Mouse (Mus musculus) cerebellum, postnatal 14 days (tissue): ENCODE results near the gene Abtb2.
A peak's percentile ranks its signal among the peaks of the same experiment; 100 is the strongest.

Experiments used
- DNase-seq, 2 experiments: peaks; one replicate each; pipeline ENCODE4 v3.0.0; 2021; ENCODE audit warnings: mixed read lengths in 2 of 2

The Abtb2 gene

GRCm38 (mm10) chr2:103586423-103586822, 20.3 kb downstream of the Abtb2 start:
- no peak for DNase-seq

DNA sequence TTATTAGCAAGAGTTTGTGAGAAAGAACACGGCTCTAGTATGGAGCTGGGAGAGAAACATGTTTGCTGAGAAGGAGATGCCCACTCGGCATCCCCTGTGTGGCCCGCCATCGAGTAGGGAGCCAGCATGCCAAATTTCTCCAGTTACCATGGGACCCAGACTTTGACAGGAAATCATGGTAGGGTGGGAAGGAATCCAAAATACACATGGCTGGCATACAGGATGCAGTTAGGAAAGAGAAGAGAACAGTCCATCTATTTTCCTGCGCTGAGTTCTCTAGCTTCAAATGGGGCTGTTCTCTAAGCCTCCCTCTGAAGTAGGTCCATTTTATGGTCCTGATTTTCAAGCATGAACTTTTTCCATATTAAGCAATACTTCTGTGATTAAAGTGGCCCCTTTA, 22.7 kb downstream of the Abtb2 start:
- DNase-seq, result peak; percentile 43 to 52

DNA sequence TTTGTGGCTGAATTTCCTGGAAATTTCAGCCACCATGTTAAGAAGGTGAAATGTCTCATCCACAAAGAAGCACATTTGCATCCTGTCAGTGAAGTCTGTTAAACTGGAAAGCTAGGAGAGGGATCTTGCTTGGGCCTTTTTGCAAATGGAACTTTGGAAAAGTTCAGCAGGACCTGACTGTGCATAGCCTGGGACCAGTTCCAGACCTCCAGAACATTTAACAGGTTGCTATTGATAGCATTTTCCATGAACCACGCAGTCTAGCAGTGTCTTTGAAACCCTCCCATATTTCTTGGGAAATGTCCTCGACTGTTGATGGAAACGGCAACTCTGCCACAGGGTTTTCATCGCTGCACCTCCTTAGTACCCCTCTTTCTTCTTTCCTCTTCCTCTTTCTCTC, 23.3 kb downstream of the Abtb2 start:
- DNase-seq, result no peak

GRCm38 (mm10) chr2:103590645-103591044, 24.5 kb downstream of the Abtb2 start:
- DNase-seq, result no peak

DNA sequence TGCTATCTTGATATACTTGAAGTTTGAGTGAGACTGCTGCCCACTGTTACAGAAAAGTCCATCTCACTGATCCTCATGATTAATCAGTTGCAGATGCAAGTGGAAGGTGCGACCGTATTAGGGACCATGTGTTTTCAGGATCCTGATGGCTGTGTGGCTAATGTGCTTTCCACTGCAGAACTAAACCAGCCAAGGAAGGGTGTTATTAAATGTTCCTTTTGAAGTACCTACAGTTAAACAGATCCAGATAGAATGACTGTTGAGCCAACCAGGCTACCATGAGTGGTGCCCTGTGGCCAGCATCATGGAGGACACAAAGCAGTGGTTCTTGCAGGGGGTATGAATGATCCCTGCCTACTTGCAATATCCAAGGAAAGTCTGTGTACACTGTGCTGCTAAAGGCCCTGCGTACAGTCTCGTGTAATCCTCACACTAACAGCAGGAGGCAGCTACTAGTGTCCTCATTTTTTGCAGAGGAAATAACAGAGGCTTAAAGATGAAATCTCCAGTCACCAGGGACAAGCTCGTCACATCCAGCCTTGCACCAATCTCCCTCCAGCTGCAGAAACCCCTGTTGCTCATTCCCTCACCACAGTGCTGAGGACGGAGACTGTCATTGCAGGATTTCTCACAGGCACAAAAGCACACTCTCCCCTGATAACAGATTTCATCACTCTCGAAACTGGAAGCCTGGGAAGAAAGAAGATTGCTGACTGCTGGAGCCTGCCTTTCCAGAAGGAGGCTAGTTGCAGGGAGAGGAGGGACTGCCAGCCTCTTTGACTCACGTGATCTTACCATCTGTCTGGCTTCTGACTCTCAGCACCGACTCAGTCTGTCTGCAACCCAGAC, 25.9 kb downstream of the Abtb2 start:
- DNase-seq, result peak; percentile 61 to 76

DNA sequence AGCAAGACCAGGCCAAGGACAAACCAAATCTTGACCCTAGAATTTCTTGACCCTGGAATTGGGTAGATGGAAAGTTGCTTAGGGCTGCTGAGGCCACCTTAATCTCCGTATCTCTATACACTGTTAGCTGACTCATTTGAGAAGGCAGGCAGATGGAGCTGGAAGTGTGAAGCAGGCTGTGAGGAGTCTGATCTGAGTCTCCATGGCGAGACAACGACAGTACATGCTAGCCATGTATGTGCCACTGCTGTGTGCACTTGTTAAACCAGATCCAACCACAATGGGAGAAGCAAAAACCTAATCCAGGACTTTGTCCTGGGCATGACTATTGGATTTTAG, 26.4 kb downstream of the Abtb2 start:
- no peak for DNase-seq

DNA sequence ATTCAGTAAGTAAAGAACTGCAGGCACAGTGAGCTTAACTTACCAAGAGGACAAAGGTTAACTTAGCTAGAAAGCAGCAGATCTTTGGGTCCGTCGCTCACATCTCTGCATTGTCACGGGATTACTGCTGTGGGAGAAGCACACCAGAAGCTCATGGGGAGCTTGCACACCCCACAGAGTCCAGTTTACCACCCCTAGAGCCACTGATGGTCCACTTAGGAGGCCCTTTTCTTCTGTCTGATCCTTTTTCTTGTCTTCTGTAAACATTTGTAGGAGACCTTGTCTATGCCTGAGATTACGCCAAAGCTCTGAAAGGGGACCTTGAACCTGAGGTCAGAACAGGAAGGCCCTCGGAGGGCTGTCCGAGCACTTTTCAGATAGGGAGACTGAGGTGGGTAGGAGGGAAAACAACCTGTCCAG, 28.5 kb downstream of the Abtb2 start:
- no peak for DNase-seq

- DNase-seq, result no peak
These were observed 29.0 kb downstream of the Abtb2 start for GRCm38 (mm10) chr2:103595028-103595651.

GRCm38 (mm10) chr2:103599296-103599695, 33.2 kb downstream of the Abtb2 start:
- no peak for DNase-seq

DNA sequence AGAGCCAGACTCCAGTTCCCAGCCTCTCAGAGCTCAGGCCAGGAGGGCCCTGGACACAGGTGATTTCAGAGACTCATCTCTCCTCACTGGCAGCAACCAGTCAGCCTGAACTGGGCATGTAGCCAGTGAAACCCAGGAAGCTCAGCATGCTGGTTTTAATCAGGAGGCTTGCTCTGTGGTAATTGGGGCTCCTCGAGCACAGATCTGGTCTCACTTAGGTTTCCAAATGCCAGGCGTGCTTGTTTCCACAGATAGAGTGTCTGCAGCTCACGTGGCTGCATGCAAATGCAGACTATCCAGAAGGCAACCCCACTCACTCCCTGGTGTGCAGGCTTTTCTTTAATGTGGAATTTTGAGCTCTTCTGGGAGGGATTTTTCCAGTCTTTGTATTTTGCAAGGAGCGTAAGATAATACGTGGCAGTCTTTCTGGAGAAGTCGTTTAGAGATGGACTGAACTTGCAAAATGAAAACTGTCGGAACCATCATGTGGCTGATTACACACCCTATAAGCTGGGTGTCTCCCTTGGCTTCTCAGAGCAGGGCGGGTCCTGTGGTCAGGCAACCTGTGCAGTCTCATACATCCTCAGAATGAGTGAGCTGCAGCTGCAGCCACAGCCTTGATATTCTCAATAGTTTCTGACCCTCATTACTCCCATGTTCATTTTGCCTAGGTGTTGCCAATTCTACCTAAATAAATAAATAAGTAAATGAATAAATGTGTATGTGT, 34.2 kb downstream of the Abtb2 start:
- DNase-seq, result peak; percentile 73 to 74

DNA sequence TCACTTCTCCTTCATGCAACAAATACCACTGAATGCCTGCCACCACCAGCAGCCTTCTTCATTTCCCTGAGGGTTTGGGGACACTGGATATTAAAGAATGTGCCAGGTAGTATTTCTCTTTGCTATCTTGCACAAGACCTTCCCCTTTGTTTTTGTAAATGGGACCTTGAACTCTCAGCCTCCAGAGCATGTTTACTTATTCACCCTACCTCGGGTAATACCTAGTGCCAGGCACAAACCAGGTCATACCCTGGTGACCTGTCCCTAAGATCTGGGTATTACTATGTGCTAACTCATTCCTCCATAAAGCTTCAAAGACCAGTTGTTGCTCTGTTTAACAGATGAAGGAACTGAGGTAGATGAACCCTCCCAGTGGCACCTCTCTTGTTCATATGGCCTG, 35.0 kb downstream of the Abtb2 start:
- DNase-seq, result no peak

DNA sequence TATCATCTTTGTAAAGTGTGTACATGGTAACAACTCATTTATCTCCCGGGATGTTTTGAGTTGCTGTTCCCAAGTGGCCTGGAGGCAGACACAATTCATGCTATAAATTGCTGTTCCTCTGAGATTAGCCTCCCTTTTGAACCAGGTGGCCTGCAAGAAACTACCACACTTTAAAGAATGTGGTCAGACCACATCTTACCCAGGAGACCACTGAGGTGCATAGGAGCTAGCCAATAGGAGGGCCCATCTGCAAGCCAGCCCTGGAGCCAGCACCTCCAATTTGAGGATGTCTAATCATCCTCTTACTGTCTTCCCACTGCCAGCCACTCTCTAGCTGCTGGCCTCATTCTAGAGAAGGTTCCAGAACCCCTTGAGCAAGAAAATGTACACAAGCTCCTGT, 35.4 kb downstream of the Abtb2 start:
- DNase-seq, result no peak

DNA sequence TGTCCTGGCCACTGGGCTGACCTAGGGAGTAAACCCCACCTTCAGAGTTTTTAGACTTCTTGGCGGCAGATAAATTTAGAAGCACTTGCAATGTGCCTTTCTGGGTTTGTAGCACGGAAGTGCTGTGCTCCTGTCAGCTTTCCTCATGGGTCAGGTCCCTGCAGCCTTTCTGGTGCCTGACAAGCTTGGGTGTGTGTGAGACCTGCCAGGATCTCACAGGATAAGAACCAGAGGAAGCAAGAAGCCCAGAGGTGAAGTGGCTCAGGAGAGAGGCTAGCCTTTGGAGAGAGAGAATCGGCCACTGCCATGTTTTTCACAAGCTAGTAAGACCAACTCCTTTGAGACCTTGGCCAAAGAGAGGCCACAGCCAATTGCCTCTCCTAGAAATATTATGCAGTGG, 37.1 kb downstream of the Abtb2 start:
- no peak for DNase-seq

DNA sequence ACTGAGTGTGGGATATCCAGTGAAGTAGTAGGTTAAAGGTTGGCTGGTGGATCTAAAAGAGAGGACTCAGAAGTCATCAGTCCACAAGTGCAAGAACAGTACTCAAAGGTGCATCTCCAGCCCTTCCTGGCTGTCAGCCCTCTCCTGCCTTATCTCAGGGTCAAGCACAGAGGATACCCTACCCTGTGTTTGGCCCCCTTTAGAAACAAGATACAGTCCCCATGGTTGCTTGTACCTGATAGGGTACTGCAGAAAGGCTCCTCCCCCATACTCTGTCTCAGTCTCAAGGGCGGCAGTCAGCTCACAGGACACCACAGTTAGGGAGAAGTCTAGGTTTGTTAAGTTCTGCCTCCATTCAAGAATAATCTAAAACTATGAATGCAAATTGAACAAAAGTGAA, 37.8 kb downstream of the Abtb2 start:
- DNase-seq, result no peak

GRCm38 (mm10) chr2:103605805-103606498, 39.8 kb downstream of the Abtb2 start:
- DNase-seq, result no peak

GRCm38 (mm10) chr2:103607926-103608325, 41.8 kb downstream of the Abtb2 start:
- DNase-seq, result peak; percentile 62 to 74

GRCm38 (mm10) chr2:103608947-103609346, 42.8 kb downstream of the Abtb2 start:
- DNase-seq, result peak; percentile 36 to 44

- peak; percentile 88 to 93 for DNase-seq
These were observed 43.4 kb downstream of the Abtb2 start for GRCm38 (mm10) chr2:103609499-103609898.

DNA sequence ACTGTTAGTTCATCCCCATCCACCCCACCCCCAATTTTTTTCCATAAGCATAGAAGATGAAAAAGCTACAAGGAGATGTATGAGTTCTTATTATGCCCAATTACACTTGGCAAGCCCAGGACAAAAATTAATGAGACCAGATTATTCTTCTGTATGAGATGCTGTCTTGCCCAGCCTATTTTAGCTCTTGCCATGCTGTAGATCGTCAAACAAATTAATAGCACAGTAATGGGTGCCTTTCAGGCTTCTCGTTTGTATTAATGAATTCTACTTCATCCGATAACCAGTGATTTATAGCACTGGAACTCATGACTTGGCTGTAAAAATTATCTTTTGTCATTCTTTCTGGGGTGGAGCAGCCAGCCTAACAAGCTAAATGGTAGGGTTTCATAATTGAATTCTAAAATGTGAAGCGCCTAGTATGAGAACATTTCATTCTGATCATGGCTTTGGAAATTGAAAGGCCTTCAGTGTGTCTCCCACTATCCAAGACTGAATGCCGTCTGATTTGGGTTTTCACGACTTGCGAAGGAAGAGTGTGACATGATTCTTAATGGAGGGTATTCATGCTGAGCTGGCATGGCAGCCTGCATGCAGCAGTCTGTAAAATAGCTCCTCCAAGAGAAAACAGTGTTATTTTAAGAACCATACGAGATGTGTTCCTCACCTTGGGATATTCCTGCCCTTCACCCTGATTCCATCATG, 44.9 kb downstream of the Abtb2 start:
- no peak for DNase-seq

DNA sequence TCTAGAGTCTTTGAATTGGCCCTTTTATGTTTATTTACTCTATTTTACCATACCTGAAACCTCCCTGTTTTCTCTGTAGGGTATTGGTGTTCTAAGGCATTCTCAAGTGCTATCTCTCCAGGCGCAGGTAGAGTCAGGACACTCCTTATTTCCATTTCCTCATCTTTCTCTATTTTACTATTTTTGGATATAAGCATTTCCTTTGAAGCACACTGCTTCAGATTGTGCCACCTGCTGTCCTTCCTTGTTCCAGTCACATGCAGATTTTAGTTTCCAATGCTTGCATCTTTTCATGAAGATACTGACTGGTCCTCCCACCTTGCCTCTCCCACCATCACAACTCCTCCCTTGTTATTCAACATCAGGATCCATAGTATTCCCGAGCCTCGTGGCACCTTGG, 47.8 kb downstream of the Abtb2 start:
- no peak for DNase-seq

DNA sequence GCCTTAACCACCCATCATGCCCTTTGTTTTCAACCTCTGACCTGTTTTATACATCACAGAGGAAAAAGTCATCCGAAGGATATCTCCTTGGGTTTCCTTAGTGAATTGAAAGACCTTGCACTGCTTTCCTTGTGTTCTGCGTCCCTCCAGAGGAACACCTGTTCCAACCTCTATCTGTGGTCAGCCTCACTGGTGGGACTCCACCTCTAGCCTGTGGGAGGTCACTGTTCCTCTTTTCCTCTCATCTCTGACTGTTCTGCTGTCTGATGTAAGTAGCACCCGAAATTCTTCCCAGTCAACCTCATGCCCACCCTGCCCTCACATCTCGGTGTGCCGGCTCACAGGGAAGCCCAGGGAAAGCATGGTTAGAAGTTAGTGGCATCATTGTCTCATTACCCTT, 48.9 kb downstream of the Abtb2 start:
- DNase-seq, result no peak

DNA sequence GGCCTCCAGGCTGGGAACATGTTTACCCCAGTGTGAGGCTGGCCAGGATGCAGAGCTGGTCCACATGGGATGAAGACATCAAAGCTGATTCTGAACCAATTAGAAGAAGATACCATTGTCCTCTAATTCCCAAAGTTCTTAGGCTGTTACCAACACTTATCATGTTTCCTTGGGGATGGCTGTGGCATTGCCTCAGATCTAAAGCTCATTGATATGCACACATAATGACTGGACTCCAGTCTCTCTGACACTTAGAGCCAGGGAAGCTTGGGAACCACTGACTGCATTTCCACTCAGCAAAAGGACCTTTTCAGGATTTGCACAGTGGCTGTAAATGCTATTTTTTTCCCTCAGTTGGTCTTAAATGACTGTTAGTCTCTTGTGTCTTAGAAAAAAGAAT, 52.3 kb downstream of the Abtb2 start:
- no peak for DNase-seq

GRCm38 (mm10) chr2:103622950-103623349, 56.8 kb downstream of the Abtb2 start:
- DNase-seq, result no peak
